Mouse (Mus musculus) inflammation-experienced regulatory T-cells, adult 6 months (primary cell): ENCODE measurements at regions not wholly inside any gene's neighbourhood (a gene's known extent, or its start where the extent isn't known, plus 50 kb on each side); places are given as distances from the start of the nearest gene placed in this dataset.

Source experiments
- ATAC-seq: one replicate; pipeline ENCODE4 v1.8.0; 2017

GRCm38 (mm10) chr3:9884691-9885354 is 203.1 kb upstream of the Gm9833 start:
- peak; percentile 75 for ATAC-seq

- no peak for ATAC-seq
Measured at GRCm38 (mm10) chr3:9885565-9885964, 202.3 kb upstream of the Gm9833 start.

DNA sequence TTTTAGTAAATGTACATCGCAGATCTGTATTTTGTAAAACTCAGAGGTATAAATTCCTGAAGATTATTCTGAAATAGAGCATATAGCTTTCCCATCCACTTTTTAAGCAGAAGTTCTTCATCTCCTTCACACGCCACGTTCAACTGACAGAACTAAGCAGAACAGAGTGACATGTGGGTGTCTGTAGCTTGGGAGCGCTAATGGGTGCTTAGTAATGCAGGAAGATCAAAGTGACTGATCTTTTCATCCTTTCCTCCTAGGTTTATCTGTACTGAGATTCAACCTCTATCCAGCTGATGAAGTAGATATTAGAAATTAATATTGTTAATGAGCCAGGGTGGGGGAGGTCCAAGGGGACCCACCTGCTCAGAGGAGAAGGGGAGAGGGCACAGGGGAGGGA is 201.8 kb upstream of the Gm9833 start:
- no peak for ATAC-seq

DNA sequence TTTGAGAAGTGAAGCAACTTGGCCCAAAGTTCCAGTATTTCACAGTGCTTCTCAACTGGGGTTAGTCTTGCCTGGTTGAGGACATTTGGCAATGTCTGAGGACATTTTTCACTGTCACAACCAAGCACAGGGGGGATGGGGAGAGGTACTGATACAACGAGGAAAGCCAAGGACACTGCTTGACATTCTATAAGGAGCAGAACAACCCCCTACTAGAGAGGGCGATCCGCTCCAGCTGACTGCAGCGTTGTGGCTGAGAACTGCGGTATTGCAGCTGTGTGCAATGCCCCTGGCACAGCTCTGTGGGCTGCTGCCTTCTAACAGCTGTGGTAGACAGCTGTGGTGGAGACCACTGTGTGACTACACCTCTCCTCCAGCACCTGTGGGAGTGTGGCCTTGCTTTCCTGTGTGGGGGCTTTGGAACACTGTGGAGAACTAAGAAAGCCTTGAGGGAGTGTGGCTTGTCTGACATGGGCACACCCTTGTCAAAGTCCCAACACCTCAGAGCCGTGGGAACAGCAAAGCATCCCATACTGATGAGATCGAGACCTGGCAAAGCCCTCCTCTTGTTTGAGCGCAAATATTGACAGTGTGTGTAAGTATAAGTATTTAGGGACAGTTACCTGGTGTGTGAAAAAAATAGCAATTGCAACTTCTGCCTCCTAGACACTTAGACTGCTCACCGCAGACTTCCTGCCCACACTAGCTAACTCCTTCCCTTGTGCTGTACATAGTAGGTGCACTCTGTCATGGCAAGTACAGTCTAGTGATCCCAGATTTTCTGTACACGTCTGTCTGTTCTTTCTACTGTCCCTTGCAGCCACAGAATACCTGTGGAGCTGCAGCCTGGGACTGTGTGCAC is 200.9 kb upstream of the Gm9833 start:
- ATAC-seq: peak; percentile 87

GRCm38 (mm10) chr3:9887627-9887994 is 200.3 kb upstream of the Gm9833 start:
- peak; percentile 41 for ATAC-seq

GRCm38 (mm10) chr3:9888051-9888450 is 199.9 kb upstream of the Gm9833 start:
- ATAC-seq: no peak

- no peak for ATAC-seq
Measured at GRCm38 (mm10) chr3:9892884-9893494, 194.9 kb upstream of the Gm9833 start.

DNA sequence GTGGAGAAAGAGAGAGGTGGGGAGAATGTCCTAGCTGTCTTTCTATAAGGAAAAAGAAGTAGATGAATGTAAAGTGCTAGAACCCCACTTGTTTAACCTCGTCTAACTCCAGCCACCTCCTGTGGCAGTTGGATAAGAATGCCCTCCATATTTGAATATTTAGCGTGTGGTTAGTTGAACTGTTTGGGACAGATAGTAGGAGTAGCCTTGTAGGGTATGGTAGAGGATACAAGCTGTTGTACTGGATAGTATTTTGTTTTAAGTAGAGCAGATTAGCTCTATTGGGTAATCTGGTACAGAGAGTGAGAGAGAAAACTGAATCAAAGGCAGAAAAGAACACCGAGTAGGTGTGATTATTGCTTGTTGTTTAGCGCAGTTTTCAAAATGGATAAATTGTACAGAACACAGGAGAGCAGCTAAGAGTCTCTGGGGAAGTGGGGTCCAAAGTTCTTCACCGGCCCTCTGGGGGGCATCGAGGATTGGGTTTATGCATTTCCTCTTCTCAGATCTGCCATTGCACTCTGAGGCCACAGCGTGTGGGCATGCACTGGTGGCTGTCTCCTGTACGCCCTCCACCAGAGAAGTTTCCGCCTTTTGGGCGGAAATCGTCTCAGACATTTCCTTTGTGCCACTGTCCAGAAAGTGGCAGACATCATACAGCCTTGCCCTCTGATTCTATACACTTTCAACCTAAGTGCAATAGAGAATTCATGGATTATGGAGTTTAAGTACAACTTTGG is 192.3 kb upstream of the Gm9833 start:
- peak; percentile 66 for ATAC-seq

DNA sequence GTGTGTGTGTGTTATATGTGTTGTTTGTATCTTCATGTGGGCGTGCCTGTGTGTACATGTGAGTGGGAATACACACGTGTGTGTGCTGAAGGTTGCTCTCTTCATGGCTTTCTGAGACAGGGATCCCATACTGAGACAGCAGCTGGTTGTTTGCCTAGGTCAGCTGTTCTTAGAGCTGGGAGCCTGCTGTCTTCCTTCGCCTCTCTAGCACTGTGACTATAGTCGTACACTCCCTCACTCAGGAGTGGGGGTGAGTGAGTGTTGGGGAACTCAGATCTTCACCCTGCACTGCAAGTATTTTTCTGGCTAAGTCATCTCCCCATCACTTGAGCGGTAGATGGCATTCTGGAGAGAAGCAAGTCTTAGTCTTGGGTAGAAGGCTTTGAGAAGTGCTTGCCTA is 191.6 kb upstream of the Gm9833 start:
- no peak for ATAC-seq

DNA sequence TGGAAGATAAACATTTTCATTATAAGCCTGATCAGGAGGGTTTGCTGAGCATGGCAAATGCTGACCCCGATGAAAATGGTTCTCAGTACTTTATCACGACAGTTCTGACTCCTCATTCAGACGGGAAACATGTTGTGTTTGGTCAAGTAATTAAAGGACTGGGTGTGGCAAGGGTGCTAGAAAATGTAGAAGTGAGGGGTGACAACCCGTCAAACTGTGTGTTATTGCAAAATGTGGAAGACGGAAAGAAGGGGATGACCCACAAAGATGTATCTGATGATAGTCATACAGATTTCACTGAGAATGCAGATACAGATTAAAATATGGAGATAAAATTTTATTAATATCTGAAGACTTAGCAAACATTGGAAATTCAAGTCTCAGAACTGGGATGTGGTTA is 186.2 kb upstream of the Gm9833 start:
- no peak for ATAC-seq

- ATAC-seq: no peak
Measured at GRCm38 (mm10) chr3:9913357-9913756, 174.6 kb upstream of the Gm9833 start.

DNA sequence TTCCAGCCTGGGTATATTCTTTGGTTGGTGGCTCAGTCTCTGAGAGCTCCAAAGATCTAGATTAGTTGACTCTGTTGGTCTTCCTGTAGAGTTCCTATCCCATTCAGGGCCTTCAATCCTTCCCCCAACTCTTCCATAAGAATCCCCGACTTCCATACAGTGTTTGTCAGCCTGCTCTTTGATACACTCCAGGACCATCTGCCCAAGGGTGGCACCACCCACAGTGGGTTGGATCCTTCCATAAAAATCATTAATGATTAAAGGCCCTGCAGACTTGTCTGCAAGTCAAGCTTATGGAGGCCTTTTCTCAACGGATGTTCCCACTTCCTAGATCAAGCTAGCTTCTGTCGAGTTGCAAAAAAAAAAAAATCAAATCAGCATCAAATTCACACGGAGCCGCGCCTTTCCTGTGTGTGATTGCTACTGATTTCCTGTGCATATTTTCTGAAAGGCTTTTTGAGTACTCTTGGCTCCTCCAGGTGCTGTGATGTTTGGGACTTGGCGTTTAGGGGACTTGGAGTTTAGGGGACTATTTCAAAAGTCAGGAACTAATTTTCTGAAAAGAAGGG is 171.3 kb upstream of the Gm9833 start:
- peak; percentile 35 for ATAC-seq

GRCm38 (mm10) chr3:9920331-9920730 is 167.6 kb upstream of the Gm9833 start:
- ATAC-seq: no peak

GRCm38 (mm10) chr3:9921730-9922129 is 166.2 kb upstream of the Gm9833 start:
- ATAC-seq: no peak

DNA sequence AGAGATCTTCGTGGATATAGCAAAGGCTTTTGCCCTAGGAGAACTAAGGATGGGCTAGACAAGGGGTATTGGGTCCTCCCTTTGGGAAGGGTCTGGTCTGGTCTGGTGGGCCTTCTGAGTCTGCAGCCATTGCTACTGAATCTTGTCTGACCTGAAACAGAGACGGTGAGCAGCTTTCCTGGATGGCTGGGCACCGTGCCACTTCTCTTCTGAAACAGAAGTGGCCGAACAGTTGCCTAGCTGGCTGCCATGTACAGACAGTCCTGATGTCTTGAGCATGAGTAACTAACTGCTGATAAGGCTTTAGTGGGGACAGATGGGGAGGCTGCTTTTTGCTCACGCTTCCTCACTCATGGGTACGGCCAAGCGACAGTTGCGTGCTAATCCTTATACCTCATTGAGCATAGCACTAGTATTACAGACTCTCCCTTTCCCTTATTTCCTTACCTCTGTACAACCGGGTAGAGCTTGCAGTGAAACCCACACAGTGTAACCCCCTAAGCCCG is 165.3 kb upstream of the Gm9833 start:
- no peak for ATAC-seq

DNA sequence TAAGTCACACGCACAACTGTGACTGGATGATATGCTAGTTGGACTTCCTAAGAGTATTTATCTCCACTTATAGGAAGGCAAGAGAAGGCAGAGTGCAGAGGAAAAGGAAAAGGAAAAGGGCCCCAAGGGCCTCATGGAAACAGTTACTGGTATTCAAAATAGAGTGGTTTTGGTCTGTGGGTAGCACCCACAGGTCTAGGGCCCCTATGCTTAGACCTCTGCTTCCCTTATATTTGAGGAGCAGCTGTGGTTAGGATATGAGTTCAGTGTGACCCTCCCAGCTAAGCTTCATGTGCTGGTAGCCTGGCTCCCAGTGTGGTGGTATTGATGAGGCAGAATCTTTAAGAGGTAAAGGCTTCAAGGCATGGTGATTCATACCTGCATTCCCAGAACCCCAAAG is 163.3 kb upstream of the Gm9833 start:
- ATAC-seq: peak; percentile 14

DNA sequence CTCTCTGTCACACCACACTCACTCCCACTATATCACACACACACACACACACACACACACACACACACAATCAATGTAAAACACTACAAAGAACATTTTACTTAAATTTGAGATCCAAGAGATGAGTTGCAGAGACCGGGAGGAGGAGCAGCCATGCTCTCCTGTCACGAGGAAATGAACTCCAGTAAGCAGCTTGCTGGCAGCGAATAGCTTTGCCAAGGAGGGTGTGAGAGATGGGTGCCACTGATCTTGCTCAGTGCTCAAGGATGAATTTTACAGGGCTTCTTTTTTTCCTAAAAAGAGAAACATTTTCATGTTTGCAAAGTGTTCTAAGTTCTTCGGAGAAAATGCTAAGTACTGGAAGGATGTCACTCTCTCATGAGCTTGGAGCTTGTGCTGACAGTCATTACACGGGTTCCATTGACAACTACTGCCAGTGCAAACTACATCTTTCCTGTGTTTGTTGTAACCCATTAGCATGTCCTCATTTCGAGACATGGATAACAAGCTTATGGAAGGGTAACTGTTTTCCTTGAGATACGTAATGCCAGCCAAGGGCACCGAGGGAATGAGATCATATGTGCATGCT is 151.0 kb upstream of the Gm9833 start:
- no peak for ATAC-seq

DNA sequence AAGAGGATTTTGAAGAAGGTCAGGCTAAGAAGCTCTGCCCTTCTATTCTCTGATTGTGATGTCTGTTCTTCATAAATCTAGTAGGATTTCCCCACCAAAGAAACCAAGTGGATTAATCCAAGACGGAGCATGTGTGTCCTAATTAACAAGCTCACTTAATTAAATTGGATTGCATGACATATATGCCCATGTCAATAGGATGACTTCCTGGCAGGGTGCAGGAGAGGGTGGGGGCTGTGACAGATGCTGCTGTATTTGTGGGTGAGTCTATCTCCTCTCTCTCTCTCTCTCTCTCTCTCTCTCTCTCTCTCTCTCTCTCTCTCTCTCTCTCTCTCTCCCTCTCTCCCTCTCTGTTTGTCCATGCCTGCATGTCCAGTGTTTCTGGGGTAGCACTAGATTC is 149.3 kb upstream of the Gm9833 start:
- no peak for ATAC-seq

- no peak for ATAC-seq
Measured at GRCm38 (mm10) chr3:9942631-9943030, 145.3 kb upstream of the Gm9833 start.

- ATAC-seq: peak; percentile 99
Measured at GRCm38 (mm10) chr3:9947357-9948065, 140.4 kb upstream of the Gm9833 start.

GRCm38 (mm10) chr3:9948114-9948513 is 139.8 kb upstream of the Gm9833 start:
- ATAC-seq: no peak
